Mouse (Mus musculus) fibroblast of lung, adult 2 months (primary cell): ENCODE measurements around the gene Zbed6.
"Not testable (repeated sequence)": the region's sequence is repeated elsewhere in the genome, so short reads cannot be mapped to it uniquely, and the experiment has no call there.

Experiments used
- DNase-seq: peaks from one replicate; pipeline ENCODE4 v3.0.0-alpha.2; 2011; ENCODE audit warnings: low read depth

Zbed6 gene

DNA sequence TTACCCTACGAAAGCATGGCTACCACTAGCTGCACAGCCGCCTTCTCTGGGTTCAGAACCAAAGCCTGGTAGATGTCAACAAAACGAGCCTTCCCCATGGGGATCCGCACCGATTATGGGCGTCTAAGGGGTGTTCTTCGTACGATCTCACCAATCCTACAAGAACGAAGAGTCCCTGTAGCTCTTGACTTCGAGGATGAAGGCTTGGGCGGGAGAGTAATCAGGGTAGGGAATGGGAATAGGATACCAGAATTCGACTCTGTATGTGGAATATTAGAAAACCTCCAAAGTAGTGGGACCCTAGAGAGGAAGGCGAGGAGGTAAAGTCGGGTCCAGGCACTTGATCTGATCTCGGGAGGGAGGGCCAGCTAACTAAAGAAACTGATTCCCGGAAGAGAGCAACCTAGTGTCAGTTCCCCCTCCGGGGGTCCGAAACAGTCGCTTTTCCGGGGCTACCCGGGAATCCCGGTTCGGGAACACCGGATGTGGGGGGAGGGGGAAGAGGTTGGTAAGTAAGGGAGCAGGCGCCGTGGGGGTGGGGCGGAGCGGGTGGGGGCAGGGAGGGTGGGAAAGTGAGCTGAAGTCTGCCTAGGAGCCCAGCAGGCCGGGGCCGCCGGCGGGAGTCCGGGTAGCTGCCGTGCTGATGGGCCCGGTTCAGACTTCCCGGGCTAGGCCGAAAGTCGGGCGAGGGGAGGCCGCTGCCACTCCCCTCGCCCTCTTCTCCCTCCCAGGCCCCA, at the start of gene Zbed6:
Zbed6 (minus strand) TSS at position 420 of the 737 bp plus-strand sequence.
- no peak for DNase-seq

DNA sequence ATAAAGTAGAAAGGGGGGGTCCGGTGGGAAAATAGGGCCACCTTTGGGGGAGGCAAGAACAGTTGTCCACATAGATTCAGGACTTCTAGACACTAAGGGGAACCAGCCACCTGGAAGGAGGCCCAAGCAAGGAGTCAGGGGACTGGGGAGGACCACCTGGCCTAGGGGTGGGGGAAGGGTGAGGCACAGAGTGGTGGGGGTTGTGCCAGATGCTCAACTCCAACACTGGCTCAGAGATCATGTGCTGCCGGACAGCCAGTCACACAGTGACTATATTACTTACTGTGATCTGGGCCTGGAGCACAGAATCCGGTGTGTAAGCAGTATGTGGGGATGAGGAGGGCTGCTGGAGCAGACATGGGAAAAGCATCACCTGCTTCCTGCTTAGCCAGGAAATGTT, 48.6 kb upstream of the Zbed6 start:
- no peak for DNase-seq

DNA sequence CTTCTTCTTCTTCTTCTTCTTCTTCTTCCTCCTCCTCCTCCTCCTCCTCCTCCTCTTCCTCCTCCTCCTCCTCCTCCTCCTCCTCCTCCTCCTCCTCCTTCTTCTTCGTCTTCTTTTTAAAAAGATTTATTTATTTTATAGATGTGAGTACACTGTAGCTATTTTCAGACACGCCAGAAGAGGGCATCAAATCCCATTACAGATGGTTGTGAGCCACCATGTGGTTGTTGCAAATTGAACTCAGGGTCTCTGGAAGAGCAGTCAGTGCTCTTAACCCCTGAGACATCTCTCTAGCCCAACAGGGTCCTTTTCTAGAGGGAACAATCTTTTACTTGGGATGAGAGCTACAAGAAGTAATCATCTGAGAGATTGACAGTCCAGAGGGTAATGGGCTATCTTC, 41.1 kb upstream of the Zbed6 start:
- not testable (repeated sequence) for DNase-seq

DNA sequence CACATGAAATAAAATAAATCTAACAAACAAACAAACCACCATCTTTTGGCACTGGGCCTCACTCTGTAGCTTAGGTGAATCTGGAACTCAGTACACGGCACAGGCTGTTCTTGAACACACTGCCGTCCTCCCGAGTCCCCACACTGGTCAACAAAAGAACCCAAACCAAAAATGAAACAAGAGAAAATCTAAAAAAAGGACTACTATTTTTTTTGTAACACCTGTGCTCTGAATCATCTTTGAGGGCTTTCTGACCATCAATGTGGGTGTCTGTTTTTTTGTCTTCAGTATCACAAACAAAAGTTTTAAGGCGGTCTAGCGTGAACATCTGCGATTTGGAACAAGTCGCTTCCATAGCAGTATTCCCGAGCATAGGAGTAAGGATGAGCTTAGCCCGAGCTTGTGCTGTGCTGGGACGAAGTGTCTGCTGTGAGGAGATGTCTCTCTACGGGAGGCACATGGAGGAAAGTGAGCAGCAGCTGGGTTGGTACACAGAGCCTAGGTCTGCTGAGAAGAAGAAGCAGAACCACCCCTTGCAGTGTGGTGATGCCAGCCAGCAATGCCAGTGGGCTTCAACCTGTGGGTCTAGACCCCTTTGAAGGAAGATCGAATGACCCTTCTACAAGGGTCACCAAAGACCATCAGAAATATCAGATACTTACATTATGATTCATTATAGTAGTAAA, 37.4 kb upstream of the Zbed6 start:
- DNase-seq, result no peak

DNA sequence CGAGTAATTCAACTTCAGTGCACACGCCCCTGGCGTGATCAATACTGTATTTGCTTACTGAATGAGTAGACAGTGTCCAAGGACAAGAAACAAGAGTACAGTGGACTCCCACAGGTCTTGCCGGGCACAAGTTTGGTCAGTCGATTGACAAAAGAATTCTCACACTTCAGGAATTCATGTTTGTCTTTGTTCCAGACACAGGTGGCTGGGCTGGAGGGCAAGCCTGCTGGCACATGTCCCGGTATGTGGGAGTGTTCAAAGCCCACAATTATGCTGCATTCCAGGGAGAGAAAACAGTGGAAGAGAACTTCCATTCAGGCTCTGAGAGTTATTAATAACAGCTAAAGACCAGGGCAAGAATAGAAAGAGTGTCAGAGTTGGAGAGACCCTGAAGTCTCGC, 35.2 kb upstream of the Zbed6 start:
- peak; percentile 70 for DNase-seq

DNA sequence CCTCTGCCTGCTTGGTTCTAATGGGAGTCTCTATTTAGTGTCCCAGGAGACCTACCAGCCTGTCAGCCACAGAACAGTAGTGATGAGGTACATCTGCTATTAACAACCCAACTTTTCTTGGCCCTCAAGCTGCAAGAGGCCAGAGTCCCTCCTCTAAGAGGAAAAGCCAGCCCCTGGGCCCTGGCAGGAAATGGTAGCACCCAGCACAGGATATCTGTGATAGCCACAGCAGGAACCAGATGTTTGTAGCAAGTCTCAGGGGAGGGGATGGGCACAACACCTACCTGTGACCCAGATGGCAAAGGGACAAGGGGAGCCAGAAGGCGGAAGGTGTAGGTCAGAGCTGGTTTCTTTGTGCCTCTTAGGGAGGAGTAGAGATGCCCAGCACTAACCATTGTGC, 34.2 kb upstream of the Zbed6 start:
- DNase-seq, result no peak

DNA sequence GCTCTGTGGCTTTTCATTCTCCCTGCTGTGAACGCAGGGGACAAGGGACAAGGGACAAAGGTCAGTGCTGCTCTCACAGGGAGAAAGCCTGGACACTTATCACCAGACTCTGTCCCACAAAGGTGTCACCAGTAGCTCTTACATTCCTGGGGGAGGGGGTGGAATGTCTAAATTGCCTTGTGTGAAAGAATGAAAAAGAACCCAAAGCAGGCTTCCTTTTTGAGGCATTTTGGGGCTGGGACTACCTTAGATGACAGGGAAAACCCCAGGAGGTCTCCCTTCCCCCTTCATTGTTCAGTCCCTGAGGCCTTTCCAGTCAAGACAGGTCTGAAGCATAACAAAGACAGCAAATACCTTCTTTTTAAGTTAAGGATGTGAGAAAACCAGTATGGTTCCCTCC, 33.6 kb upstream of the Zbed6 start:
- DNase-seq, result no peak

DNA sequence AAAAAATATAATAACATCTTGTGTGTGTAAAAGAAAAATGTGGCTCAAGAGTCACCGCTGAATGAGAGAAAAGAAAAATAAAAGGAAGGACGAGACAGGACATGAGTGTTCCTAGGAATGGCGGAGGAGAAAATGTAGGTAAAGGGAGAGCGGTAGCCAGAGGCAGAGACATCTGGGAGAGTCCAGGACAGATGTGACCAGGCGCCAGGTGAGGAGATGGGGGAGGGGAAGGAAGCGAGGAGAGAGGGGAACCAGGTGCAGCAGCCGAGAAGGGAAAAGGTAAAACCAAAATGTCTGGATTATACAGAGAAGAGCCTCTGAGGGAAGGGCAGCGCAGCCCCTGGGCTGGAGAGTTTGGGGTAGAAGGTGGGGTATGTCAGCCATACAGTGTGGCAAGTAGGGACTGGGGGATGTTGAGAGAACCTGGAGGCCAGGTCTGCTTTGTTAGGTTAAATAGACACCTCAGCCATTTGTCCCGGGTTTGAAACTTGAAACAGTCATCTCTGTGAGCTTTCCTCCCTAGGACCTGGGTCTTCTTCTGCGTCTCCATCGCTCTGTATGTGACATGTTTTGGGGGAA, 32.9 kb upstream of the Zbed6 start:
- no peak for DNase-seq

DNA sequence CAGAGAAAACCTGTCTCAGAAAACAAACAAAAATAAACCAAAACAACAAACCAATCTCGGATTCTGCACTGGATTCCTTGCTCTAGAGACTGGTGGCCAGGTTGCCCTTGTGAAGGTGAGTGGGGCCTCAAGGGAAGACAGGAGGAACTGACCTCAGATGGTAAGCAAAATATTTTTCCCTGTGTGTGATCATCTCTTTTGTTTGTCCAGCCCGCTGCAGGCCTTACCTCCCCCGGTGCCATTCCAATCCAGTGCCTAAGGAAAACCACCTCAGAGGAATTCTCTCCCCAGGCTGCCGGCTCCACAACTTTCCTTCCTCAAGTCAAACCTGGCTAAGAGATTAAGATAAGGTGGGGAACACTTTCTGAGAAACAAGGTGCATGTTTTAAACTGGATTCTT, 31.5 kb upstream of the Zbed6 start:
- DNase-seq, result no peak

DNA sequence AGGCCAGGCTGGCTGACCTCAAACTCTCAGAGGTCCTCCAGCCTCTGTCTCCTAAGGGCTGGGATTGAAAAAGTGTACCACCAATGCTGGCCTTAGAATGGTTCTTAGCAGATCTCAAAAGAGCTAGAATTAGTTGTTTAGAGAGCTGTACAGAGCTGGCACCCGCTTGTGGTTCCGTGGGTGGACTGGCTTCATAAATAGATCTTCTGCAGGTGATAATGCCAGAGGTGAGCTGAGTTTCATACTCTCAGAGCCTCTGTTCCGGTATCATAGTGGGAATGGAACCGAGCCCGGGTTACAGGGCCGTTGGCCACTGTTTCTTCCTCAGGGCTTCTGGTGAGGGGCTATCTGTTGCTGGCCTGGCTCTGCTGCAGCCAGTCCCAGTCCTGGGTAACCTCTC, 30.4 kb upstream of the Zbed6 start:
- no peak for DNase-seq

DNA sequence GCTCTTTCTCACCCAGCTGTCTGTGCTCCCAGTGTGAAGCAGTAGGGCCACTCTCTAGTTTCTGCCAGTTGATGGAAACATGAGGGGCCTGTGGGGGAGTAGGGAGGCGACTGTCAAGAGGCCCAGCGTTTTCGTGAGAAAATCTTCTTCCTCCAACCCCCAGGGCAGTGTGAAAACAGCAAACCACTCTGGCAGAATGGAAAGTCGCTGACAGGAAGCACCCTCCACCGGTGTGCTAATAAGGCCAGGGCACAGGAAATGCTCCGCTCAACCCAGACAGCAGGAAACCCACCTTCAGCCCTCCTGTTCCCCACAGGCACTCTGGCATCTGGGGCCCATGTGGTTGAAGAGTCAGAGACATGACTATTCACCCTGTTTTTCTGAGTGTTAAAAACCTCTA, 29.2 kb upstream of the Zbed6 start, which contains the start of gene Lax1:
Lax1 (minus strand) TSS at position 212 of the 400 bp plus-strand sequence.
- no peak for DNase-seq

DNA sequence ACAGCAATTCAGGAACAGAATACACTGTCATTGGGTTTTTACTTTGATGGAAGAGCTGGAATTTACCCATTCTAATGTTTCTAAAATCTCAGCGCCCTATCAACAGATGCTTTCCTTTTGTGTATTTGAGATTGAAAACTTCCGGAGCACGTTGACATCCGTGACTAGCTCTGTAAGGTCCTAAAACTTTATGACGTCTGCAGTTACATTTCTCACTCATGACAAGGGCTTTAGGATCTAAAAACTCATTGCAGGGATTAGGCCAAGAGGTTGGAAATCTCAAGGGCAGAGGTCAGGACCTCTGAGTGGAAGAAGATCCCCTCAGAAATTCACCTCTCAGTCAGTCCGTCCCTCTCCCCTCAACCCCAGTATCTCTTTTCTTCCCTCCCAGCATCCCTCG, 27.6 kb upstream of the Zbed6 start:
- no peak for DNase-seq

DNA sequence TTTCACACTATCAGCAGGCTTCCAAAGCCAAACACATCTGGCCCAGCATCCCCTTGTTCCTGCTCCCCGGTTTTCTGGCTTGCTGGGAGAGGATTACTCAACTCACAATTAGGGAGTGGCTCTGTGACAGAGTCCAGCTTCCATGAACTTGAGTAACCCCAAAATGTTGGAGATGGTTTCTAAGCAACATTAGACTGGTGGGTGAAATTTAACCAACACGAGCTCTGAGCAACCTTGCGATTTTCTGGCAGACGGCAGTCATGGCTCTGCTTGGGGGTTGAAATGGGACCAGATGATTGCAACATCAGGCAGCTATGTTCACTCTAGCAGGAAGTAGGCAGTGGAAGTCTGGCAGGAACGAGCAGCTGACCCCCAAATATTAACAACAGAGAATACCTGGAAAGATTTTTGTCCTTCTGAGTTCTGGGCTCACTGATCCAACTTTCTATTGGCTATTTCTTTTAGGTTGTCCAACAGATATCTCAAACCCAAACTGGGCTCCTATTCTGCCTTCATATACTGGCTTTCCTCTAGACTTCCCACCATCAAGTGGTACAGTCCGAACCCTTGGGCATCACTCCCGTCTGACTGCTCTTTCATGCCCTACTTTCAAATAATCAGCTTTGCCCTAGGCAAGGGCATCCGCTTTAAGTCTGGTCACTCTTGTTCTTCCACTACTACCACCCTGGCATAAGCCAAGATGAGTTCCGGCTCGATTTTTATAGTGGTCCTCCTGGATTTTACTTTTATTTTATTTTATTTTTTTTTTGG, 25.2 kb upstream of the Zbed6 start:
- DNase-seq, result peak; percentile 97

DNA sequence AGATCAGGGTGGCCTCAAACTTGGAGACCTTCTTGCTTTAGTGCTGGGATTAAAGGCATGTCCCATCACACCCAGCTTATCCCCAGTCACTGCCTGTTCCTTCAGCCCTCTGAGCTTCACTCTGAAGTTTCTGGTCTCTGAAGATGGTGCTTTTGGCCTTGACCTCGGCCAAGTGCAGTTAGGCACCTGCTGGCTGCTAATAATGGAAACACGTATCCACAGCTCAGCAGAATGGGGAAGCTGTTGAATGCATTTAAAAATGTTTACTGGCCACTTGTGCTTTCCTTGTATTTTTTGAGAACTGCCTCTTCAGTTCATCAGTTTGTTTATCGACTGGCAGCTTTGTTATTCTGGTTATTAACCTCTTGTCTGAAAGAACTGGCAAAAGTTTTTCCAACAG, 11.1 kb upstream of the Zbed6 start:
- no peak for DNase-seq

DNA sequence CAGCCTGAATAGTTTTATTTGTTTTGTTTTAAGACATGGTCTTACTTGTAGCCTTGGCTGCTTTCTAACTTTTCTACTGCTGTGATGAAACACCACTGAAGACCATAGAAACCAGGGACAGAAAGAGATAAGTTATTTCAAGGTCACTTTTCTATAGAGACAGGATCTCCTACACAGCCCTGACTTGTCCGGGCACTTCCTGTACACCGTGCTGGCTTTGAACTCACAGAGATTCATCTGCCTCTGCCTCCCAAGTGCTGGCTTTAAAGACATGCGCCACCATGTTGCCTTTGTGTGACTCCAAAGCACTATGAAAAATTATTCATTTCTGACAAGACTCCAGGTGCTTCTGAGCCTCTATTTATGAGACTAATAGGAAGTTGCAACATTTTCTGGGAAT, 10.6 kb upstream of the Zbed6 start:
- DNase-seq, result no peak

DNA sequence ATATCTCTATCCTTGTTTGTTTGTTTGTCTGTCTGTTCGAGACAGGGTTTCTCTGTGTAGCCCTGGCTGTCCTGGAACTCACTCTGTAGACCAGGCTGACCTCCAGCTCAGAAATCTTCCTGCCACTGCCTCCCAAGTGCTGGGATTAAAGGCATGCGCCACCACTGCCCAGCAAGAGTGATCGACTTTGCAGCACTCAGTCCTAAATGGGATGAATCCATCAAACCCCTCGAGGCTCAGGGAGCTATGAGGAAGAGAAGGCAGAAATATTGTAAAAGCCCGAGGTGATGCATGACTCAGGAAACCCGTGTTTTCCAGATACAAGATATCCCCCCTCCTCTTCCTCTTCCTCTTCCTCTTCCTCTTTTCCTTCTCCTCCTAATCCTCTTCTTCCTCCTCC, 10.1 kb upstream of the Zbed6 start:
- DNase-seq, result no peak

DNA sequence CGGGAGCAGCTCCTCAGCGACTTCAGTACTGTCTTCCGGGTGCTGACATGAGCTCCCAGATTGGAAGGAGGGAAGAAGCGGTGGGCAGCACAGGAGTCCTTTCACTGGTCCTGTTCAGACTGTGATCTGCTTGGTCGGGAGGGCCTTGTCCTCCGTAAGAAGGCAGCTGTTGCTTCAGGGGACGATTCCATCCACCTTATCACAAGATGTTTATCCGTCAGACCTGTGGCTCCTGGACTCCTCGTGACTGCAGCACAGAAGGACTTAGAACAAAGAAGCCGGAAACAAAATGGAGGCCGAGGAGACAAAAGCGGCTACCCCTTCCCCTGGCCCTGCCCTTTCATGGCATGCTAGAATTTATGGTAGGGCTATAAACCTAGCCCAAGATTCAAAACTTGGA, 9.5 kb upstream of the Zbed6 start:
- no peak for DNase-seq

DNA sequence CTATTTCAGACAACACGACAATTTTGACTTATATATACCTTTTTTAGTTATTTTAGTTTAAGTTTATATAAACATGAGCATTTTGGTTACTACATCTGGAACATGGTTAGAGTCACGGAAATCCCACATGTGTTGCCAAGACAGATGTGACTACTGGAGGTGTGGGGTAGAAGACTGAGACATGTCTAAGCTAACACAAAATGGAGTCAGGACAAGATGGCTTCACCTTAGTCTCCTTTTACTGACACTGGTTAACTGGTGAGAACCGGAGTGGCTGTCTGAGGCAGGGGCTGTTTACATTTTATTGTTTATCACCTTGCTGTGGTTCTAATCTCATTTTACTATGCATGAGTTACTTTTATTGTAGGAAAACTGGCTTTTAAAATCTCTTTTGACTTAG, 7.9 kb upstream of the Zbed6 start:
- no peak for DNase-seq

DNA sequence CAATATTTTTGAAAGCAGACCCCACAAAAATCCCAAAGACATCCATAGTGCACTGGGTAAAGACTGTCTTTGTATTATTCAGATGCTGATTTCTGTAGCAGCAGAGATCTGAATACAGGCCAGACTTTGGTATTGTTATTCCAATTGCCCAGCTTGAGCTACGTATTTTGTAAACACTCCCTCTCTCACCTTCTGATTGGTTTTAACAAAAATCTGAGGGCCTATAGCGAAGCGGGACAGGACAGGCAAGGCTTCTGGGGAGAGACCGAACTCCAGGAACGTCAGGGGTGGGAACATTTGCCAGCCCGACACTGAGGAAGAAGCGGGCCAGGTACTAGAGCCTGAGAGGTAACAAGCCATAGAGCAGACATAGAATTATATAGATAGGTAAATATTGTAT, 7.0 kb upstream of the Zbed6 start:
- no peak for DNase-seq

DNA sequence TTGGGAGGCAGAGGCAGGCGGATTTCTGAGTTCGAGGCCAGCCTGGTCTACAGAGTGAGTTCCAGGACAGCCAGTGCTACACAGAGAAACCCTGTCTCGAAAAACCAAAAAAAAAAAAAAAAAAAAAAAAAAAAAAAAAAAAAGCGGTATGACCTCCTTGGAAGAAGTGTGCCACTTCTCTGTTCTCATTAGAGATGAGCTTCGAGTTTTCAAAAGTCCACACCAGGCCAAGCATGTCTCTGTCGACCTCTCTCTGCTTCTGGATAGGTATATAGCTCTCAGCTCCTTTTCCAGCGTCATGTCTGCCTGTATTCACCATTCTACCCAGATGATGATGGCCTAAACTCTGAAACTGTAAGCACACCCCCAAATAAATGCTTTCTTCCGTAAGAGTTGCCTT, 5.0 kb upstream of the Zbed6 start:
- not testable (repeated sequence) for DNase-seq

DNA sequence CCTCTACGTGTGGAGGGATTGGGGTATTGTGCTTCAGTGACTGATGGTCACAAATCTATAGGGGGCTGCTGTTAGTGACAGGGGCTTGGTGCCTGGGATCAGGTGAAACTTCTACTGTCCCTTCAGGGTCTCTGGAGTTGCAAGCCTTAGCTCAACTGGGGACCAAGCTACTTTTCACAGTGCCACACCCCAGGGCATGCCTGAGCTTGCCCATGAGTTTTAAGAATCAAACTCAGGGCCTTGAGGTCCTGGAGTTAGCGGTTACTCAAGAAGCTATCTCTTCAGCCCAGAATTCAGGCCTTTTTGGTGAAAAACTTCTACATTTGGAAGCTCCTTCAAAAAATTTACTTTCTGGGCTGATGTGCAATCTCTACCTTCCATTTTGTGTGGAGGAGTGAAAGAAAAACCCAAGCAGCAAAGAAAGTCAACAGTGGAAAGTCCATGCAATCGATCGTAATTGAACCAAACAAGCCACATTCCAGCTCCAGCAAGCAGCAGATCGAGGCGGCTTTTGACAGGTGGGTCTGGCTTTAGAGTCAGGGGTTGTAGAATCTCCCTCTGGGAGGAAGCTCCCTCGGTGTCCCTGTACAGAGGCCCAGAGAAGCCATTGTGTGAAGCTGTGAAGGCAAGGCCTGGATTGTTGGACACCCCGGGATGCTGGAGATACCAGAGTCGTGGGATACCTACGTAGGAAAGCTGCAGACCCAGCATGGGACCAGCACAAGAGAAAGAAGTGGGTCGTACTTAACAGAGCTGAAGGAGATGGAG, 3.7 kb upstream of the Zbed6 start:
- no peak for DNase-seq

DNA sequence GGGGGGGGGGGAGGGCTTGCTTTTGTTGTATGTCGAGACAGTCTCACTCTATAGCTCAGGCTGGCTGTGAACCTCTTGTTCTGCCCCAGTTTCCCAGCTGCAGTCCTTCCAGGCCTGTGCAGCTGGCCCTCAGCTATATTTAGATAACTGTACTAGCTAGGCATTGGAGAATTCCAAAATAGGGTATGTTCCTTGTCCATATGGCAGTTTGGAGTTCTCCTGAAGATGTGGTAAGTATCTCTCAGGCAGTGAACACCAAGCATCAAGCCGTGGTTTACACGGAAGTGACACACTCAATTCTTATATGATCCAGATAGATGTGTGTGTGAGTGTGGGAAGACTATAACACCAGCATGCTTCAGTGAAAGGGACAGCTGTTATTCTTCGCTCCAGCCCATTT, 2.7 kb upstream of the Zbed6 start:
- DNase-seq, result no peak
